In genomic region chr3:69177168-69177797, GRCm38 (mm10) we compare ENCODE assay signal across 13 mouse cellular contexts. TPM values are rescaled to one million over a fixed set of nuclear protein-coding genes. Genes with fewer than 3 reads are reported as not detected.
DNase-seq lines count a peak whose midpoint lies in the region; ATAC-seq lines count a peak whose summit lies in the region.
"Had no signal": no experiment of that assay in that cellular context is flagged by ENCODE, and none has a peak within 500 bp of the region (broad histone marks: within the 10 kb centered on the region; RNA-seq: fewer than 3 reads in every experiment).

No protein-coding gene starts in this region.

- no peak for DNase-seq in forebrain, embryonic 10.5 days (ENCODE audit: extremely low spot score, low spot score)
- DNase-seq in forebrain, embryonic 11.5 days (ENCODE audit: low spot score): no peak
- DNase-seq in cerebellum, adult 9-11 months: peak; percentile 12
- peak; percentile 33 for DNase-seq in retina, embryonic 14.5 days (ENCODE audit: low spot score)
- DNase-seq in MN1 (ENCODE audit: low spot score): no peak
- no peak for DNase-seq in ovary, postnatal 10 days (ENCODE audit: low spot score)
- no peak for DNase-seq in kidney, postnatal 10 days
- DNase-seq: kidney, adult 9 months had no signal

- no peaks in the 10 kb centered on the region for H3K36me3 ChIP-seq in forebrain, embryonic 10.5 days (replicated peaks)
- H3K36me3 ChIP-seq in forebrain, embryonic 11.5 days (ENCODE audit: control insufficient read depth, insufficient read depth, low read length): no peaks in the 10 kb centered on the region
- H3K36me3 ChIP-seq: heart, embryonic 15.5 days; lung, embryonic 15.5 days; stomach, embryonic 15.5 days had no signal

- H3K27ac ChIP-seq in forebrain, embryonic 10.5 days: peak overlapping the region; percentile 62
- H3K27ac ChIP-seq in forebrain, embryonic 11.5 days (ENCODE audit: low read depth, low read length): no peak overlapping the region
- H3K27ac ChIP-seq: heart, embryonic 15.5 days; lung, embryonic 15.5 days; stomach, embryonic 15.5 days had no signal

- no peak overlapping the region for H3K9ac ChIP-seq in forebrain, embryonic 11.5 days (ENCODE audit: low read length)
- H3K9ac ChIP-seq: heart, embryonic 15.5 days; lung, embryonic 15.5 days; stomach, embryonic 15.5 days had no signal

- no peaks in the 10 kb centered on the region for H3K9me3 ChIP-seq in forebrain, embryonic 10.5 days
- H3K9me3 ChIP-seq in forebrain, embryonic 11.5 days (ENCODE audit: control insufficient read depth, low read length): no peaks in the 10 kb centered on the region
- H3K9me3 ChIP-seq: heart, embryonic 15.5 days; lung, embryonic 15.5 days; stomach, embryonic 15.5 days had no signal

- H3K27me3 ChIP-seq in forebrain, embryonic 10.5 days (ENCODE audit: poor library complexity, severe bottlenecking): no peaks in the 10 kb centered on the region
- no peaks in the 10 kb centered on the region for H3K27me3 ChIP-seq in forebrain, embryonic 11.5 days (ENCODE audit: control insufficient read depth, insufficient read depth, low read length)
- H3K27me3 ChIP-seq: heart, embryonic 15.5 days; lung, embryonic 15.5 days; stomach, embryonic 15.5 days had no signal

- no peak overlapping the region for H3K4me2 ChIP-seq in forebrain, embryonic 11.5 days (ENCODE audit: low read depth, low read length, severe bottlenecking)
- H3K4me2 ChIP-seq: heart, embryonic 15.5 days; lung, embryonic 15.5 days; stomach, embryonic 15.5 days had no signal

- WGBS in forebrain, embryonic 10.5 days: 85% methylated on average over 15 of the region's 15 CpGs
- WGBS in forebrain, embryonic 11.5 days: 83% methylated on average over 15 of the region's 15 CpGs

- no peak for ATAC-seq in forebrain, embryonic 11.5 days (replicated peaks; ENCODE audit: low FRiP score)
- ATAC-seq in CD4-positive, CD25-positive, alpha-beta regulatory T cell, adult 4 months: peak; percentile 88

- H3K4me3 ChIP-seq in forebrain, embryonic 10.5 days: no peak overlapping the region
- no peak overlapping the region for H3K4me3 ChIP-seq in forebrain, embryonic 11.5 days (ENCODE audit: low read depth, low read length)
- H3K4me3 ChIP-seq: heart, embryonic 15.5 days; lung, embryonic 15.5 days; stomach, embryonic 15.5 days had no signal

- H3K4me1 ChIP-seq in forebrain, embryonic 10.5 days: peaks cover 36% of the 10 kb centered on the region
- peaks cover 5% of the 10 kb centered on the region; the same call in 1 of the 2 replicates for H3K4me1 ChIP-seq in forebrain, embryonic 11.5 days (replicated peaks; ENCODE audit: control insufficient read depth, insufficient read depth, low read length)
- H3K4me1 ChIP-seq: lung, embryonic 15.5 days; stomach, embryonic 15.5 days had no signal

RNA-seq across cellular contexts. Expression of gene Arl14, which starts 44.9 kb away (rescaled TPM):
- not detected in 2 replicates for polyA plus RNA-seq in forebrain, embryonic 10.5 days (2016; fragmentation: Nextera tagmentation; extraction: Ambion mirVana)
- polyA plus RNA-seq in forebrain, embryonic 11.5 days (2014; fragmentation: Nextera tagmentation; extraction: Ambion mirVana): not detected in 2 replicates
- polyA plus RNA-seq in CD4-positive, CD25-positive, alpha-beta regulatory T cell, adult 4 months (2017; shearing (Covaris generic)): not detected
- polyA plus RNA-seq: heart, embryonic 15.5 days; neural tube, embryonic 14.5 days had no signal

RNA-seq across cellular contexts. Expression of gene Kpna4, which starts 50.4 kb away (rescaled TPM):
- polyA plus RNA-seq in forebrain, embryonic 10.5 days (2016; fragmentation: Nextera tagmentation; extraction: Ambion mirVana): 37.0 and 39.8 TPM in 2 replicates
- 54.6 and 55.7 TPM in 2 replicates for polyA plus RNA-seq in forebrain, embryonic 11.5 days (2014; fragmentation: Nextera tagmentation; extraction: Ambion mirVana)
- polyA plus RNA-seq in CD4-positive, CD25-positive, alpha-beta regulatory T cell, adult 4 months (2017; shearing (Covaris generic)): 10 to 100 TPM; 27.6 to 39.6 TPM

Comparison
In these comparisons a context has a peak if more than half of its experiments do, and no peak if none do; other contexts are left out.
1. DNase-seq: peak in cerebellum, adult 9-11 months (single experiment) and retina, embryonic 14.5 days (single experiment); none in forebrain, embryonic 10.5 days (single experiment), forebrain, embryonic 11.5 days (single experiment), MN1 (single experiment), ovary, postnatal 10 days (single experiment) and kidney, postnatal 10 days (single experiment).